Mouse (Mus musculus) E14TG2a.4 (cell line): ENCODE data around the gene Bglap3.

Experiments
- H3K27me3 ChIP-seq: 2 replicates; pipeline ENCODE4 v1.6.1; 2014; ENCODE audit warnings: low read length, control low read depth; ENCODE audit not compliant: insufficient read depth
- H3K36me3 ChIP-seq: 2 replicates; pipeline ENCODE4 v1.6.1; 2014; ENCODE audit warnings: low read length, control low read depth; ENCODE audit not compliant: insufficient read depth
- H3K4me1 ChIP-seq: replicated peaks from 2 replicates; pipeline ENCODE4 v1.6.1; 2014; ENCODE audit warnings: low read depth, low read length, control low read depth
- H3K4me3 ChIP-seq: replicated peaks from 2 replicates; pipeline ENCODE4 v1.5.1; 2014; ENCODE audit warnings: mild to moderate bottlenecking, low read length
- H3K9me3 ChIP-seq: 2 replicates; pipeline ENCODE4 v1.6.1; 2014; ENCODE audit warnings: low read length, control low read depth
- CTCF ChIP-seq: conservative IDR thresholded peaks from 2 replicates; pipeline ENCODE4 v1.5.1; 2014; ENCODE audit warnings: low read length
- NANOG ChIP-seq: IDR thresholded peaks from 2 replicates; pipeline ENCODE4 v1.6.1; 2014; ENCODE audit warnings: borderline replicate concordance, low read length, mixed read lengths
- POU5F1 ChIP-seq: IDR thresholded peaks from 2 replicates; pipeline ENCODE4 v1.6.1; 2014; ENCODE audit warnings: low read length, borderline replicate concordance

Bglap3 gene

GRCm38 (mm10) chr3:88408953-88409352 is 36.4 kb upstream of the Bglap3 start:
- Histone ChIP-seq H3K27me3 (no peaks in the 10 kb centered on the region), H3K4me1 (peaks cover 57% of the 10 kb centered on the region), H3K36me3 (peaks cover 65% of the 10 kb centered on the region), H3K9me3 (no peaks in the 10 kb centered on the region), H3K4me3 (peak overlapping the region; percentile 86)
- no peak for TF ChIP-seq POU5F1
- TF ChIP-seq CTCF = no peak
- TF ChIP-seq NANOG = no peak

GRCm38 (mm10) chr3:88407529-88407928 is 35.0 kb upstream of the Bglap3 start:
- H3K27me3 ChIP-seq = no peaks in the 10 kb centered on the region
- TF ChIP-seq NANOG = no peak
- TF ChIP-seq POU5F1 = no peak
- TF ChIP-seq CTCF = no peak
- H3K36me3 ChIP-seq = peaks cover 65% of the 10 kb centered on the region
- 0 out of 2 replicates have a peak overlapping the region, but pooled peaks have one; percentile 13 for H3K4me3 ChIP-seq
- H3K4me1 ChIP-seq = peaks cover 57% of the 10 kb centered on the region
- no peaks in the 10 kb centered on the region for H3K9me3 ChIP-seq

GRCm38 (mm10) chr3:88407090-88407489 is 34.5 kb upstream of the Bglap3 start:
- TF ChIP-seq NANOG = no peak
- TF ChIP-seq CTCF = peak; percentile 73
- no peak for TF ChIP-seq POU5F1
- Histone ChIP-seq H3K27me3 (no peaks in the 10 kb centered on the region), H3K9me3 (no peaks in the 10 kb centered on the region), H3K4me1 (peaks cover 59% of the 10 kb centered on the region), H3K36me3 (peaks cover 65% of the 10 kb centered on the region), H3K4me3 (0 out of 2 replicates have a peak overlapping the region, but pooled peaks have one; percentile 13)

- no peaks in the 10 kb centered on the region for H3K27me3 ChIP-seq
- peaks cover 35% of the 10 kb centered on the region for H3K4me1 ChIP-seq
- peaks cover 79% of the 10 kb centered on the region for H3K36me3 ChIP-seq
- H3K9me3 ChIP-seq = no peaks in the 10 kb centered on the region
- TF ChIP-seq POU5F1 (no peak), CTCF (no peak), NANOG (no peak)
- H3K4me3 ChIP-seq = no peak overlapping the region
Observed at GRCm38 (mm10) chr3:88403522-88404230, 31.1 kb upstream of the Bglap3 start.

GRCm38 (mm10) chr3:88398666-88399065 is 26.1 kb upstream of the Bglap3 start:
- Histone ChIP-seq H3K27me3 (no peaks in the 10 kb centered on the region), H3K36me3 (peaks cover 92% of the 10 kb centered on the region)
- TF ChIP-seq NANOG = no peak
- TF ChIP-seq POU5F1 = no peak
- TF ChIP-seq CTCF = no peak

GRCm38 (mm10) chr3:88395742-88396141 is 23.2 kb upstream of the Bglap3 start:
- Histone ChIP-seq H3K36me3 (peaks cover 91% of the 10 kb centered on the region), H3K4me3 (no peak overlapping the region), H3K4me1 (peaks cover 32% of the 10 kb centered on the region), H3K27me3 (no peaks in the 10 kb centered on the region), H3K9me3 (peaks cover 22% of the 10 kb centered on the region)
- no peak for TF ChIP-seq NANOG
- no peak for TF ChIP-seq POU5F1
- TF ChIP-seq CTCF = no peak

More at GRCm38 (mm10) chr3:88398666-88399065, 26.1 kb upstream of the Bglap3 start:
- Histone ChIP-seq H3K9me3 (no peaks in the 10 kb centered on the region), H3K4me3 (no peak overlapping the region), H3K4me1 (peaks cover 33% of the 10 kb centered on the region)

- Histone ChIP-seq H3K4me1 (peaks cover 32% of the 10 kb centered on the region), H3K27me3 (no peaks in the 10 kb centered on the region)
- TF ChIP-seq NANOG = no peak
- no peak for TF ChIP-seq POU5F1
- TF ChIP-seq CTCF = no peak
Observed at GRCm38 (mm10) chr3:88395288-88395687, 22.7 kb upstream of the Bglap3 start.

GRCm38 (mm10) chr3:88393776-88394375 is 21.3 kb upstream of the Bglap3 start:
- peaks cover 32% of the 10 kb centered on the region for H3K4me1 ChIP-seq
- H3K27me3 ChIP-seq = no peaks in the 10 kb centered on the region
- peak overlapping the region; percentile 49 for H3K4me3 ChIP-seq
- H3K9me3 ChIP-seq = peaks cover 35% of the 10 kb centered on the region
- peaks cover 86% of the 10 kb centered on the region for H3K36me3 ChIP-seq
- TF ChIP-seq POU5F1 = no peak
- no peak for TF ChIP-seq NANOG

More at GRCm38 (mm10) chr3:88395288-88395687, 22.7 kb upstream of the Bglap3 start:
- H3K36me3 ChIP-seq = peaks cover 92% of the 10 kb centered on the region
- H3K9me3 ChIP-seq = peaks cover 26% of the 10 kb centered on the region
- no peak overlapping the region for H3K4me3 ChIP-seq
